Mouse (Mus musculus) MEL (cell line): ENCODE results near the gene Gla. TPM values are rescaled to one million over a fixed set of nuclear protein-coding genes. Genes with fewer than 3 reads are reported as not detected.
A peak's percentile ranks its signal among the peaks of the same experiment; 100 is the strongest.

Experiments
- DNase-seq: peaks from one replicate; pipeline ENCODE4 v3.0.0; 2011; ENCODE audit warnings: low read depth, low spot score
- H3K27ac ChIP-seq: 2 replicates; pipeline ENCODE4 v1.5.1; 2012; ENCODE audit warnings: low read depth, mild to moderate bottlenecking, control low read depth, low read length, moderate library complexity; ENCODE audit not compliant: control insufficient read depth
- H3K27me3 ChIP-seq, 2 experiments: fragments of 150-350 bp in 1 of 2; sonication (generic) in 1 of 2; 2 replicates each; pipeline ENCODE4 v1.6.1; 2012; ENCODE audit warnings: low read length in 2 of 2, mild to moderate bottlenecking in 2 of 2, improper control_type of control experiment in 1 of 2, moderate library complexity in 1 of 2; ENCODE audit not compliant: insufficient read depth in 2 of 2, control insufficient read depth in 1 of 2
- H3K36me3 ChIP-seq, 2 experiments: 2 replicates each; pipeline ENCODE4 v1.6.1; 2012 to 2014; ENCODE audit warnings: low read length in 2 of 2, improper control_type of control experiment in 1 of 2, inconsistent platforms in 1 of 2, mild to moderate bottlenecking in 1 of 2; ENCODE audit not compliant: insufficient read depth in 2 of 2, control insufficient read depth in 1 of 2
- H3K4me1 ChIP-seq, 2 experiments: fragments of 150-350 bp in 1 of 2; sonication (generic) in 1 of 2; 2 replicates each; pipeline ENCODE4 v1.6.1; 2012; ENCODE audit warnings: low read length in 2 of 2, improper control_type of control experiment in 1 of 2, mild to moderate bottlenecking in 1 of 2; ENCODE audit not compliant: insufficient read depth in 2 of 2, control insufficient read depth in 1 of 2
- H3K4me3 ChIP-seq, 2 experiments: fragments of 150-350 bp in 1 of 2; sonication (generic) in 1 of 2; 2 replicates each; pipeline ENCODE4 v1.5.1; 2012; ENCODE audit warnings: low read depth in 2 of 2, low read length in 2 of 2, mild to moderate bottlenecking in 2 of 2, moderate library complexity in 2 of 2, control low read depth in 1 of 2, improper control_type of control experiment in 1 of 2; ENCODE audit not compliant: control insufficient read depth in 1 of 2, insufficient read depth in 1 of 2
- H3K79me2 ChIP-seq: 2 replicates; pipeline ENCODE4 v1.6.1; 2012; ENCODE audit warnings: mild to moderate bottlenecking, low read length, moderate library complexity; ENCODE audit not compliant: control insufficient read depth, poor library complexity, insufficient read depth
- H3K9ac ChIP-seq: 2 replicates; pipeline ENCODE4 v1.6.1; 2012; ENCODE audit warnings: low read depth, mild to moderate bottlenecking, control low read depth, low read length, moderate library complexity; ENCODE audit not compliant: control insufficient read depth, poor library complexity, severe bottlenecking
- H3K9me3 ChIP-seq: fragments of 150-350 bp; sonication (generic); replicated peaks from 2 replicates; pipeline ENCODE4 v1.6.1; 2012; ENCODE audit warnings: mild to moderate bottlenecking, low read length, improper control_type of control experiment, moderate library complexity; ENCODE audit not compliant: insufficient read depth
- CHD1 ChIP-seq: IDR thresholded peaks from 2 replicates; pipeline ENCODE4 v1.6.1; 2012; ENCODE audit warnings: low read depth, mild to moderate bottlenecking, inconsistent platforms, low read length, improper control_type of control experiment
- CHD2 ChIP-seq: IDR thresholded peaks from 2 replicates; pipeline ENCODE4 v1.6.1; 2011; ENCODE audit warnings: low read length, improper control_type of control experiment
- CTCF ChIP-seq, 3 experiments: IDR thresholded peaks in 2 of 3; conservative IDR thresholded peaks in 1 of 3; 2 replicates each; pipeline ENCODE4 v1.5.1; 2011 to 2012; ENCODE audit warnings: low read length in 3 of 3, low read depth in 2 of 3, mild to moderate bottlenecking in 2 of 3, improper control_type of control experiment in 1 of 3, inconsistent platforms in 1 of 3, mixed read lengths in 1 of 3, moderate library complexity in 1 of 3; ENCODE audit not compliant: control insufficient read depth in 1 of 3, insufficient read depth in 1 of 3, poor library complexity in 1 of 3, severe bottlenecking in 1 of 3
- E2F4 ChIP-seq: IDR thresholded peaks from 2 replicates; pipeline ENCODE4 v1.6.1; 2011; ENCODE audit warnings: low read depth, low read length, improper control_type of control experiment, borderline replicate concordance
- ELF1 ChIP-seq: IDR thresholded peaks from 2 replicates; pipeline ENCODE4 v1.6.1; 2014; ENCODE audit warnings: low read depth, mild to moderate bottlenecking, inconsistent platforms, low read length, improper control_type of control experiment, moderate library complexity
- EP300 ChIP-seq, 2 experiments: IDR thresholded peaks; 2 replicates each; pipeline ENCODE4 v1.6.1; 2011; ENCODE audit warnings: improper control_type of control experiment in 2 of 2, low read length in 2 of 2, low read depth in 1 of 2, mild to moderate bottlenecking in 1 of 2
- GABPA ChIP-seq: IDR thresholded peaks from 2 replicates; pipeline ENCODE4 v1.6.1; 2012; ENCODE audit warnings: low read depth, mild to moderate bottlenecking, inconsistent platforms, low read length, improper control_type of control experiment, moderate library complexity
- GATA1 ChIP-seq: IDR thresholded peaks from 2 replicates; pipeline ENCODE4 v1.6.1; 2011; ENCODE audit warnings: low read depth, low read length, improper control_type of control experiment
- HCFC1 ChIP-seq: IDR thresholded peaks from 2 replicates; pipeline ENCODE4 v1.6.1; 2012; ENCODE audit warnings: low read depth, mild to moderate bottlenecking, inconsistent platforms, low read length, improper control_type of control experiment, moderate library complexity
- JUND ChIP-seq: IDR thresholded peaks from 2 replicates; pipeline ENCODE4 v1.6.1; 2011; ENCODE audit warnings: low read depth, mild to moderate bottlenecking, improper control_type of control experiment, low read length
- KAT2A ChIP-seq: conservative IDR thresholded peaks from 2 replicates; pipeline ENCODE4 v1.6.1; 2012; ENCODE audit warnings: low read depth, low read length, improper control_type of control experiment, inconsistent platforms
- MEF2A ChIP-seq: IDR thresholded peaks from 2 replicates; pipeline ENCODE4 v1.6.1; 2014; ENCODE audit warnings: low read depth, mild to moderate bottlenecking, inconsistent platforms, low read length, improper control_type of control experiment; ENCODE audit not compliant: poor library complexity, insufficient replicate concordance, severe bottlenecking; ENCODE audit errors: extremely low read depth
- MXI1 ChIP-seq: IDR thresholded peaks from 2 replicates; pipeline ENCODE4 v1.6.1; 2011; ENCODE audit warnings: mild to moderate bottlenecking, low read depth, low read length, improper control_type of control experiment
- MYC ChIP-seq: IDR thresholded peaks from 2 replicates; pipeline ENCODE4 v1.6.1; 2011; ENCODE audit warnings: low read depth, mild to moderate bottlenecking, low read length, improper control_type of control experiment, moderate library complexity
- NELFE ChIP-seq: IDR thresholded peaks from 2 replicates; pipeline ENCODE4 v1.6.1; 2011; ENCODE audit warnings: low read depth, low read length, improper control_type of control experiment
- POLR2A ChIP-seq, 2 experiments: IDR thresholded peaks; 2 replicates each; pipeline ENCODE4 v1.6.1; 2011 to 2012; ENCODE audit warnings: low read length in 2 of 2, mild to moderate bottlenecking in 2 of 2, control low read depth in 1 of 2, improper control_type of control experiment in 1 of 2, low read depth in 1 of 2, moderate library complexity in 1 of 2; ENCODE audit not compliant: control insufficient read depth in 1 of 2, insufficient read depth in 1 of 2, poor library complexity in 1 of 2
- POLR2AphosphoS2 ChIP-seq: IDR thresholded peaks from 2 replicates; pipeline ENCODE4 v1.6.1; 2011; ENCODE audit warnings: low read length, improper control_type of control experiment
- POLR2AphosphoS5 ChIP-seq: IDR thresholded peaks from 2 replicates; pipeline ENCODE4 v1.6.1; 2012; ENCODE audit warnings: low read depth, borderline replicate concordance, mild to moderate bottlenecking, inconsistent platforms, low read length, moderate library complexity, mixed read lengths
- RAD21 ChIP-seq: IDR thresholded peaks from 2 replicates; pipeline ENCODE4 v1.6.1; 2011; ENCODE audit warnings: mild to moderate bottlenecking, low read depth, low read length, improper control_type of control experiment
- RCOR1 ChIP-seq: IDR thresholded peaks from 2 replicates; pipeline ENCODE4 v1.6.1; 2012; ENCODE audit warnings: low read depth, mild to moderate bottlenecking, inconsistent platforms, low read length, improper control_type of control experiment
- SMC3 ChIP-seq: IDR thresholded peaks from 2 replicates; pipeline ENCODE4 v1.6.1; 2011; ENCODE audit warnings: low read depth, low read length, improper control_type of control experiment
- TBP ChIP-seq: IDR thresholded peaks from 2 replicates; pipeline ENCODE4 v1.8.0; 2011; ENCODE audit warnings: low read depth, low read length, improper control_type of control experiment
- USF2 ChIP-seq, 2 experiments: IDR thresholded peaks; 2 replicates each; pipeline ENCODE4 v1.6.1; 2011 to 2012; ENCODE audit warnings: improper control_type of control experiment in 2 of 2, low read length in 2 of 2, borderline replicate concordance in 1 of 2, inconsistent platforms in 1 of 2, low read depth in 1 of 2, mild to moderate bottlenecking in 1 of 2; ENCODE audit not compliant: insufficient read depth in 1 of 2
- ZNF384 ChIP-seq: IDR thresholded peaks from 2 replicates; pipeline ENCODE4 v1.6.1; 2012; ENCODE audit warnings: low read depth, mild to moderate bottlenecking, inconsistent platforms, low read length, improper control_type of control experiment
- polyA plus RNA-seq, 2 experiments: library from polyadenylated mRNA; stranded (reverse) in 1 of 2; unstranded in 1 of 2; fragments of >175 nt in 1 of 2; fragments of >200 nt in 1 of 2; gene quantifications; 2 replicates each; pipeline versions ENCODE4 v1.2.1 to v1.2.4; 2012; ENCODE audit warnings: low replicate concordance in 2 of 2, low read depth in 1 of 2; ENCODE audit not compliant: insufficient read length in 2 of 2, insufficient read depth in 1 of 2, missing spikeins in 1 of 2
- total RNA-seq: library from RNA; depleted of rRNA; stranded (reverse); fragments of 300-350 nt; gene quantifications from 2 replicates; pipeline ENCODE4 v1.2.3, GENCODE M21; 2012

Gla gene
- total and polyA plus RNA-seq, 3 experiments: 10.2 to 17.0 TPM; not detected in 1

DNA sequence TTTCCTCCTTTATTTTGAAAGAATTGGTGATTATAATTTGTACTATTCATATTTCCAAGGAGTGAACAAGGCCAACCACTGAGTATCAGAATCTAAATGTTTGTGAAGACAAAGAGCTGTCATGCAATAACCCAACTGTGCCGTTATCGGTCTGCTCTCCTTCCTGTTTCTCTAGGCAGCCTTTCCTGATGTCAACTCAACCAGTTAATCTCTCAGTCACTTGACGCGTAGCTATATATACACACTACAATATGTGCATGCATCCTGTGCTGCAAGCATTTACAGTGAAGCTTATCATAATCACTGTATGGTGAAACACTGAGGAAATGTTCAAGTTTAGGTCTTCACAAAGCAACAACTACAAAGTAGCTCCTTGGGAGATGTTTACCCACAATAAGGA is 36.6 kb downstream of the Gla start (continued):
- TF ChIP-seq SMC3 (no peak), HCFC1 (peak; percentile 71), MEF2A (peak; percentile 94), POLR2AphosphoS2 (no peak), MYC (peak; percentile 77; the same call in 1 of the 2 replicates), JUND (no peak), RCOR1 (0 out of 2 replicates have a peak, but pooled peaks have one; percentile 72), EP300 (IDR thresholded peaks at IDR 0.05; ENCODE audit: low read depth in 1 of 2, low read length in 2 of 2) (peak; percentile 90 to 91), RAD21 (no peak), POLR2A (IDR thresholded peaks at IDR 0.05; ENCODE audit: control insufficient read depth in 1 of 2, insufficient read depth in 1 of 2, low read depth in 1 of 2, low read length in 2 of 2, poor library complexity in 1 of 2) (no peak; a peak in 1 of 4 replicates)

DNA sequence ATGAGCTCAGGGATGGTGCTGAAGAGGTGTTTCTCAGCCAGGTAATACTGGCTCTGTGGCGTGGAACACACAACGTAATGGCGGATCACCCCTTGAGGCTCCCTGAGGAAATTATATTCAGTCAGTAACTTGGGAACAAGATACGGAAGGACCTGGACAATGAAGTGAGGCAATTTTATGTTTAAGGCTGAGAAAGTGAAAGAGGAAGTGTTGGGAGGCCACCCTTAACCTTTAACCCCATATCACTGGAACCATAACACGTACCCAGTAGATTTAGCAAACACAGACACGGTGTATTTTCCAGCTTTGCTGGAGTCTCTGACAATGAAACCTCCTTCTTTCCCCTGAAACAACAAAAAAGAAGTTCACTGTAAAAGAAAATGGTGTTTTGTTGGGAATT is 46.5 kb downstream of the Gla start:
- Histone ChIP-seq H3K36me3 (peaks cover 12 to 66% of the 10 kb centered on the region in 2 experiments), H3K4me3 (no peak overlapping the region), H3K4me1 (peaks cover 0 to 4% of the 10 kb centered on the region in 2 experiments; a peak in 1 of 4 replicates), H3K9me3 (no peaks in the 10 kb centered on the region), H3K79me2 (no peaks in the 10 kb centered on the region), H3K27me3 (no peaks in the 10 kb centered on the region), H3K27ac (no peak overlapping the region), H3K9ac (no peak overlapping the region)
- TF ChIP-seq GATA1: no peak
- no peak for TF ChIP-seq KAT2A
- TF ChIP-seq NELFE: no peak
- no peak for TF ChIP-seq ELF1
- TF ChIP-seq MXI1: no peak
- no peak for TF ChIP-seq HCFC1
- TF ChIP-seq GABPA: no peak
- TF ChIP-seq CTCF (IDR thresholded peaks at IDR 0.05 in 2 of 3, conservative IDR thresholded peaks at IDR 0.05 in 1 of 3; ENCODE audit: control insufficient read depth in 1 of 3, insufficient read depth in 1 of 3, low read depth in 2 of 3, low read length in 3 of 3, poor library complexity in 1 of 3, severe bottlenecking in 1 of 3): no peak
- TF ChIP-seq USF2 (IDR thresholded peaks at IDR 0.05; ENCODE audit: borderline replicate concordance in 1 of 2, insufficient read depth in 1 of 2, low read depth in 1 of 2, low read length in 2 of 2): no peak
- no peak for TF ChIP-seq POLR2A (IDR thresholded peaks at IDR 0.05; ENCODE audit: control insufficient read depth in 1 of 2, insufficient read depth in 1 of 2, low read depth in 1 of 2, low read length in 2 of 2, poor library complexity in 1 of 2)
- no peak for TF ChIP-seq ZNF384
- no peak for TF ChIP-seq CHD1
- TF ChIP-seq POLR2AphosphoS5: no peak
- no peak for TF ChIP-seq TBP
- TF ChIP-seq E2F4: no peak
- no peak for TF ChIP-seq CHD2
- DNase-seq: no peak
